Mouse (Mus musculus): ENCODE results near the gene Mob3a.

GRCm38 (mm10) chr10:80700732-80701131 lies 1.0 kb downstream of the Mob3a start:
- TF ChIP-seq CTCF (IDR thresholded peaks at IDR 0.05; ENCODE audit: low read depth), result no peak
- no peak for TF ChIP-seq EP300 (IDR thresholded peaks at IDR 0.05; ENCODE audit: low read depth)

Data from heart, postnatal 0 days (tissue).